Mouse (Mus musculus) brain, embryonic 14.5 days (tissue): ENCODE data around the gene Zfp618.

Experiments used
- CTCF ChIP-seq: fragments of 200-500 bp; IDR thresholded peaks from 2 replicates; pipeline ENCODE4 v1.5.1; 2012; ENCODE audit warnings: inconsistent platforms, mild to moderate bottlenecking, moderate library complexity, borderline replicate concordance; ENCODE audit not compliant: insufficient read depth, insufficient read length; ENCODE audit errors: extremely low read depth
- POLR2A ChIP-seq: fragments of 200-500 bp; IDR thresholded peaks from 2 replicates; pipeline ENCODE4 v1.6.1; 2012; ENCODE audit warnings: mild to moderate bottlenecking, inconsistent platforms, borderline replicate concordance; ENCODE audit not compliant: poor library complexity, insufficient read depth, insufficient read length, severe bottlenecking; ENCODE audit errors: extremely low read depth

- TF ChIP-seq CTCF = no peak
- TF ChIP-seq POLR2A = no peak
These were observed 4.2 kb downstream of the Zfp618 start for GRCm38 (mm10) chr4:62969526-62969925.
